Mouse (Mus musculus) NIH3T3 (cell line): ENCODE results near the gene Htr1a.

Source experiments
- DNase-seq: peaks from one replicate; pipeline ENCODE4 v3.0.0-alpha.2; 2012; ENCODE audit warnings: low read depth

Htr1a gene

GRCm38 (mm10) chr13:105443339-105443738 is at the start of gene Htr1a:
TSS of gene Htr1a (plus strand) at chr13:105443639.
- DNase-seq, result no peak

- DNase-seq, result peak; percentile 1
Observed at GRCm38 (mm10) chr13:105411535-105412326, 31.7 kb upstream of the Htr1a start.

GRCm38 (mm10) chr13:105412327-105412722 is 31.1 kb upstream of the Htr1a start:
- no peak for DNase-seq

GRCm38 (mm10) chr13:105433141-105433540 is 10.3 kb upstream of the Htr1a start:
- no peak for DNase-seq

GRCm38 (mm10) chr13:105433630-105434029 is 9.8 kb upstream of the Htr1a start:
- DNase-seq, result no peak

- peak; percentile 72 for DNase-seq
Observed at GRCm38 (mm10) chr13:105442576-105442975, 863 bp upstream of the Htr1a start.

- DNase-seq, result no peak
Observed at GRCm38 (mm10) chr13:105443871-105444237, 415 bp downstream of the Htr1a start.

GRCm38 (mm10) chr13:105444238-105444894 is 927 bp downstream of the Htr1a start:
- DNase-seq, result no peak

GRCm38 (mm10) chr13:105444895-105445281 is 1.4 kb downstream of the Htr1a start:
- no peak for DNase-seq

GRCm38 (mm10) chr13:105446239-105446638 is 2.8 kb downstream of the Htr1a start:
- DNase-seq, result no peak

- no peak for DNase-seq
Observed at GRCm38 (mm10) chr13:105447695-105448094, 4.3 kb downstream of the Htr1a start.

- DNase-seq, result no peak
Observed at GRCm38 (mm10) chr13:105451536-105451935, 8.1 kb downstream of the Htr1a start.
